Mouse (Mus musculus): Measurements from ENCODE around the gene Clstn2.

DNA sequence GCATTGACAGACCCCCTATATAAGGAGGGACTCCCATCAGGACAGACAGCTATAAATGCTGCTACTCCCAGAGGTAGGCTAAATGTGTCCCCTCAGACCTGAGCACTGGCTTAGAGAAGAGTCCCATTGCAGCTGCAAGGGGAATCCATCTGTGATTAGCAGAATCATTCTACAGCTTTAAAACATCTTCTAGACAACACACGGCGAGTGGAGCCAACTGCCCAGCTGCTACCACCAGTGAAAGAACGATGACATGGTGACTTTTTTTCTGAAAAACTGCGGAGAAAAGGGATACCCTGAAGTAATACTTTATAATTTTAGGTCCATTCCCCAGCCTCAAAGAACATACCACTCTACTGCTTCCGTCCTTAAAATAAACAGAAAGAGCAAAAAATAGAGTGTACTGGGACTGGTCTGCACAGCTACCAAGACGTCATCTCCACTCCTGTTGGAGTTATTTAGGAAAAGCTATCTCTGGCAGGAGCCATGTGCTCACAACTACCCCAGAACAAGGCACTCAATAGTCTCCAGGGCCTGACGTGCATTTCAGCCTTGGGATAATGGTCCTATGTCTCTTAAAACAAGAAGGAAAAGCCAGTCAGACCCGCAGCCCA lies 79.1 kb downstream of the Clstn2 start:
- TF ChIP-seq EP300 (IDR thresholded peaks at IDR 0.05; ENCODE audit: low read depth): no peak
- TF ChIP-seq CTCF (IDR thresholded peaks at IDR 0.05; ENCODE audit: low read depth): no peak

Data from heart, postnatal 0 days (tissue).